20 mouse cellular contexts compared by ENCODE assay signal in genomic region chr2:144108376-144108775, GRCm38 (mm10).
DNase-seq lines count a peak whose midpoint lies in the region; ATAC-seq and TF ChIP-seq lines count a peak whose summit lies in the region.
"Had no signal": no experiment of that assay in that cellular context is flagged by ENCODE, and none has a peak within 500 bp of the region (broad histone marks: within the 10 kb centered on the region; RNA-seq: fewer than 3 reads in every experiment).

No protein-coding gene starts in this region.

- TF ChIP-seq CTCF in gastrocnemius, adult 2 months (IDR thresholded peaks at IDR 0.05) = no peak
- no peak for TF ChIP-seq CTCF in Patski (IDR thresholded peaks at IDR 0.05)

- no peaks in the 10 kb centered on the region for H3K27me3 ChIP-seq in Patski
- H3K27me3 ChIP-seq: neural tube, embryonic 12.5 days had no signal

- intact Hi-C loops in gastrocnemius, adult 2 months (cut with DNase I) = no loop called here
- intact Hi-C loops in gastrocnemius, postnatal 36 days (cut with DNase I) = no loop called here

- peak overlapping the region; percentile 7; the same call in 1 of the 2 replicates for H3K27ac ChIP-seq in gastrocnemius, adult 2 months
- H3K27ac ChIP-seq: hindbrain, embryonic 10.5 days; midbrain, embryonic 10.5 days; neural tube, embryonic 12.5 days had no signal

- H3K4me3 ChIP-seq in gastrocnemius, adult 2 months = no peak overlapping the region
- H3K4me3 ChIP-seq: hindbrain, embryonic 10.5 days; midbrain, embryonic 10.5 days; neural tube, embryonic 12.5 days had no signal

- peak; percentile 98 for ATAC-seq in Patski
- ATAC-seq in megakaryocyte, adult 5-6 weeks (ENCODE audit: poor library complexity, severe bottlenecking) = 0 out of 2 replicates have a peak, but pooled peaks have one; percentile 6
- ATAC-seq: forebrain, embryonic 16.5 days; liver, postnatal 0 days had no signal

- in situ Hi-C loops in Patski (cut with MboI; ENCODE audit: low pct_unique_long_range_greater_than_20kb) = no loop called here

- CTCF ChIA-PET in Patski (lab: Charles Lee) = interaction anchor here (0.9 to 1.2 kb wide), 2 partner anchors 12 to 15 kb away, joined by 3 read pairs; no protein-coding TSS in a partner anchor

- no peak for DNase-seq in gastrocnemius, adult 2 months
- DNase-seq in gastrocnemius, postnatal 36 days = no peak
- DNase-seq in 3T3-L1 (ENCODE audit: low read depth, low spot score) = peak; percentile 58
- no peak for DNase-seq in Patski (ENCODE audit: low read depth, low spot score)
- no peak for DNase-seq in kidney, postnatal 4 days
- no peak for DNase-seq in ovary, postnatal 14 days (ENCODE audit: low spot score)
- DNase-seq: cerebellum, adult 11-12 months; cerebellum, postnatal 25 days; kidney, adult 9 months; kidney, postnatal 36 days; liver; liver, postnatal 0 days; lung, postnatal 14 days; right cerebral cortex, postnatal 25 days; thymus, postnatal 4 days had no signal

- POLR2A ChIA-PET in Patski (lab: Charles Lee) = no interaction called here
